Mouse (Mus musculus) retina, postnatal 7 days (tissue): ENCODE measurements around the gene Vmn2r94.

ENCODE experiments used
- DNase-seq: peaks from one replicate; pipeline ENCODE4 v3.0.0-alpha.2; 2012; ENCODE audit warnings: low read depth, low spot score

The Vmn2r94 gene

GRCm38 (mm10) chr17:18277656-18278055 is at the start of gene Vmn2r94:
Vmn2r94 (minus strand) TSS chr17:18277756.
- DNase-seq: no peak

- DNase-seq: no peak
Measured at GRCm38 (mm10) chr17:18323031-18323430, 45.5 kb upstream of the Vmn2r94 start.

GRCm38 (mm10) chr17:18297799-18298198 is 20.2 kb upstream of the Vmn2r94 start, which contains the start of gene Vmn2r93:
Vmn2r93 (plus strand) TSS chr17:18298099.
- DNase-seq: no peak

GRCm38 (mm10) chr17:18236931-18237330 is 40.6 kb downstream of the Vmn2r94 start:
- DNase-seq: no peak

- no peak for DNase-seq
Measured at GRCm38 (mm10) chr17:18231996-18232395, 45.6 kb downstream of the Vmn2r94 start.

GRCm38 (mm10) chr17:18221300-18221699 is 56.3 kb downstream of the Vmn2r94 start:
- DNase-seq: no peak
